Mouse (Mus musculus): ENCODE results near the gene Asrgl1. TPM values are rescaled to one million over a fixed set of nuclear protein-coding genes. Genes with fewer than 3 reads are reported as not detected.
"Not testable (repeated sequence)": the region's sequence is repeated elsewhere in the genome, so short reads cannot be mapped to it uniquely, and the experiment has no call there.

Asrgl1 gene
- 8.0 and 12.2 TPM in 2 replicates for total RNA-seq (2021)
- long read RNA-seq, full-length matches to known transcripts, result 23 of 28 reads
- long read RNA-seq, partial matches to known transcripts, result 3 of 28 reads
- long read RNA-seq, other reads (novel, unspliced or antisense), result 2 of 28 reads

DNA sequence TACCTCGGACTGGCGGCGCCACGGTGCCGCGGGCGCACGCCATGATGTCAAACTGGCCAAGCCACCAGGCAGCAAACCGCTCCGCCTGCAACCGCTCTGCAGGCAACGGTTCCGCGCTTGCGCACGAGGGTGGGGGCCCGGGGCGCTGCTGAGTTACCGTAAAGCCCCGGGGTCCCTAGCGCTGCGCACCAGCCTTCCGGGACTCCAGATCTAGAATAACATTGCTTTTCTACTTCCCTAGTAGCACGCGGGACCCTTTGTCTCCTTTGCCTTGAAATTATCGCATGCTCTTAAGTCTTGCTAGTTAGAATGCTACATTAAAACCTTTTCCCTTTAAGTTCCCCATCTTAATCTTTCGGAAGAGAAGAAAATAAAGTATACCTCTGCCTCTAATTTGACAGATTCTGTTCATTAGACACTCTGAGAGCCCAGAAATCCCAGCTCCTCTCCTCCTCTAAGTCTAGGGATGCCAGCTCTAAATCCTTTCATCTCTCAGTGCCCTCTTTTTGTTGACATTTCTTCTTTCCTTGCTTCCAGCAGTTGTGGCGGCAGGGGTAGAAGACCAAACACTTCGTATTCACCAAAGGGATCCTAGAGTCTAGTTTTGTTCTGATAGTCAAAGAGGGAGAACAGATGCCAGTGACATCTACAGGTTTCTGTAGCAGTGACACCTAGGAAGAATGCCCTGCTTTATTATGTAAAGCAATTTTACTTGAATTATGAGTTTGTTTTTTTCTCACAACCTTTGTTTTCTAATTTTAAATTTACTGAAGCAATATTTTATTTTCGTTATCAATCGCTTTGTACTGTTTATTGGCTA, at the start of gene Asrgl1:
Gene Asrgl1 (minus strand): TSS at position 125 of the 820 bp plus-strand sequence.
- peak; percentile 94 for DNase-seq

GRCm38 (mm10) chr19:9146214-9146613, 10.8 kb upstream of the Asrgl1 start:
- no peak for DNase-seq

- DNase-seq, result no peak
Measured at GRCm38 (mm10) chr19:9143639-9144125, 8.2 kb upstream of the Asrgl1 start.

- DNase-seq, result no peak
Measured at GRCm38 (mm10) chr19:9143230-9143629, 7.8 kb upstream of the Asrgl1 start.

- not testable (repeated sequence) for DNase-seq
Measured at GRCm38 (mm10) chr19:9140361-9140760, 4.9 kb upstream of the Asrgl1 start.

DNA sequence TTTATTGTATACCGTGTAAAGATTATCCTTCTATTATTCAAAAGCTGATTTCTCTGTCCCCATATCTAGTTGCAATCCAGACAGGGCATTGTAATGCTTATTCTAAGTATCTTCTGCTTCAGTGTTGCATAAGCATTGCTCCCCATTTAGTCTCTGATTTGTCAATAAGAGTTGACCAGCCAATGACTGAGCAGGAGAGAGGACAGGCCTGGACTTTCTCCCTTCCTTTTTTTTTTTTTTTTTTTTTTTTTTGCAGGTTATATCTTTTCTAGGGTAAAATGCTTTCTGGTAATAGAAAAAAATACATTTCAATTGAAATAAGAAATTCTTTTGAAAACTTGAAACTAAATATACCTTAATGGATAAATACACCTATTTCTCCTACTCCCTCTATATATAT, 1.7 kb upstream of the Asrgl1 start:
- DNase-seq, result no peak

GRCm38 (mm10) chr19:9134746-9135511, 507 bp downstream of the Asrgl1 start:
- peak; percentile 11 for DNase-seq

- DNase-seq, result peak; percentile 14
Measured at GRCm38 (mm10) chr19:9129996-9130395, 5.4 kb downstream of the Asrgl1 start.

GRCm38 (mm10) chr19:9128499-9129194, 6.8 kb downstream of the Asrgl1 start:
- DNase-seq, result peak; percentile 9

DNA sequence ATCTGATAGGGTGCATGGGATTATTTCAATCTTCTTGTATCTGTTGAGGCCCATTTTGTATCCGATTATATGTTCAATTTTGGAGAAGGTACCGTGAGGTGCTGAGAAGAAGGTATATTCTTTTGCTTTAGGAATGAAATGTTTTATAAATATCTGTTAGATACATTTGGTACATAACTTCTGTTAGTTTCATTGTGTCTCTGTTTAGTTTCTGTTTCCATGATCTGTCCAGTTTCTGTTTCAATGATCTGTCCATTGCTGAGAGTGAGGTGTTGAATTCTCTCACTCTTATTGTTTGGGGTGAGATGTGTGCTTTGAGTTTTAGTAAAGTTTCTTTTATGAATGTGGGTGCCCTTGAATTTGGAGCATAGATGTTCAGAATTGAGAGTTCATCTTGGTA, 11.4 kb downstream of the Asrgl1 start:
- not testable (repeated sequence) for DNase-seq

GRCm38 (mm10) chr19:9122390-9122789, 13.0 kb downstream of the Asrgl1 start:
- DNase-seq, result no peak

GRCm38 (mm10) chr19:9119655-9120425, 15.6 kb downstream of the Asrgl1 start:
- DNase-seq, result no peak

DNA sequence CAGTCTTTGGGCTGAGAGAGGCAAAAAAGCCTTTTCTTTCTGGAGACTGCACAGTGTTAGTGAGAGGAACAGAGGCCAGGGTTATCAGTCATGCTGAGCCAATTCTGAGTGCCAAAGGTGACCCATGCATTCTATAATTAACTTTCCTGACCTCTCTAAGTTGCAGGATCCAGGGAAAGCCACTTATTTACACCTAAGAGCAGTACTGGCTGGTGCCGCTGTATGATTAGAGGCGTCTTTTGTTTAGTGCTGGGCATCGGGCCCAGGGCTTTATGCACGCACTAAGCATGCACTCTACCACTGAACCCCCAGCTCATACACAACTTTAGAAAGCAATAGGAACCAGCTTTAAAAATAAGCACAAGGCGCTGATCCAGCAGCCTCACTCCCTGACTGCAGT, 18.2 kb downstream of the Asrgl1 start:
- no peak for DNase-seq

GRCm38 (mm10) chr19:9116268-9116667, 19.2 kb downstream of the Asrgl1 start:
- DNase-seq, result no peak

DNA sequence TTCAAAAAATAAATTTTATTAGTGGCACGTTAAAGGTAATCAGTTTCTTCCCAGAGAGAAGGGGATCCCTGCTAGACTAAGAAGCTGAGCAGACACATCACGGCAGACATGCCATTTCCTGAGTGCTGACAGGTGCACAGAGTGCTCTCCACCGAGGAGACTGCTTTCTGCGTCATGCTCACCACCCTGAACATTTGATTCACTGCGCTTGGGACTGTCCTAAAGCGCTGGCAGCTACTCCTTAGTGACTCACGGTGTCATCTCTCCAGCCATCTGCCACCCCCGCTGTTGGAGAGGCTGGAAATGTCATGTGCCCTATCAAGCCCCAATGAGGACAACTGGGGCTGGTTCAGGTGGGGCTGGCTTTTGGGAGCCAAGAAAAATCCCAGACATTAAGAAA, 23.4 kb downstream of the Asrgl1 start:
- DNase-seq, result peak; percentile 29

GRCm38 (mm10) chr19:9110182-9110869, 25.1 kb downstream of the Asrgl1 start:
- no peak for DNase-seq

- no peak for DNase-seq
Measured at GRCm38 (mm10) chr19:9108536-9108935, 26.9 kb downstream of the Asrgl1 start.

DNA sequence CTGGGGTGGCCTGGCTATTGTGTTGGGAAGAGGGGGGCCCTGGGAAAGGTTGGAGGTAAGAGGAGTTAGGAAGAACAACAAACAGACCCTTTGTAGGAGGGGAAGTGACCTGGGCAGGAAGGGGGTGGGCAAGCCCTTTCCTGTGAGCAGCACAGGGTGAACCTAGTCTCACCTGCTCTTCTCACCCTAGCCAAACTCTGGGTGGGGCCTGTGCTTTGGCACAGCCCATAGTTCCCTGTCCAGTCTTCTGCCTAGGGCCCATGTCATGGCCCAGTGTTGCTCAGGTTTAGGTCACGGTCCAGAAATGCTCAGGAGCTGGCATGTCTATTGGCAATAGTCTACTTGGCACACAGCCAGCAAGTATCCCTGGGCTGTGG, 28.1 kb downstream of the Asrgl1 start:
- no peak for DNase-seq

GRCm38 (mm10) chr19:9106751-9107378, 28.6 kb downstream of the Asrgl1 start:
- peak; percentile 11 for DNase-seq

DNA sequence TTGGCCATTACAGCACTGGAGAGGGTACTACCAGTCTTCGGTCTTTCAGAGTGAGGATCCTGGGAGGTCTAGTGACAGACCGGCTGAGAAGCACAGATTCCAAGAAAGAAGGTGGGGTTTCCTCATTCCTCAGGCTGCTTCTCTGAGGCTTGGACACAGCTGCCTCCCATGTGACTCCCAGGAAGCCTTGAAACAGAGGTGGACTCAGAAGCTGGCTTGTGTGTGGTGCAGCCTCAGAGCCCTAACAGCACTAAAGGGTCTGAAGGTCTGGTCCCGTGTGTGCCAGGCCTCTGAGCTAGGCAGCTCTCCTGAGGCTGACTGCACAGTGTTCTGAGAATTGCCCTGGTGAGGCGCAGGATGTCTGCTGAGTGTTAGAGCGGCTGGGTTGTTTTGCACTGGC, 29.3 kb downstream of the Asrgl1 start:
- DNase-seq, result no peak

Measured in adrenal gland, postnatal 25 days (tissue).